Mouse (Mus musculus) CH12.LX (cell line): ENCODE measurements at regions not wholly inside any gene's neighbourhood (a gene's known extent, or its start where the extent isn't known, plus 50 kb on each side); places are given as distances from the start of the nearest gene placed in this dataset.

Experiments
- CTCF ChIP-seq, 2 experiments: IDR thresholded peaks in 1 of 2; conservative IDR thresholded peaks in 1 of 2; 2 replicates each; pipeline ENCODE4 v1.5.1; 2011 to 2012; ENCODE audit warnings: low read depth in 2 of 2, low read length in 2 of 2, improper control_type of control experiment in 1 of 2, inconsistent platforms in 1 of 2, mild to moderate bottlenecking in 1 of 2, moderate library complexity in 1 of 2
- E2F4 ChIP-seq: IDR thresholded peaks from 2 replicates; pipeline ENCODE4 v1.6.1; 2011; ENCODE audit warnings: low read depth, low read length, improper control_type of control experiment; ENCODE audit not compliant: insufficient replicate concordance
- EP300 ChIP-seq: IDR thresholded peaks from 2 replicates; pipeline ENCODE4 v1.6.1; 2011; ENCODE audit warnings: low read length, improper control_type of control experiment
- HCFC1 ChIP-seq: IDR thresholded peaks from 2 replicates; pipeline ENCODE4 v1.6.1; 2012; ENCODE audit warnings: low read depth, mild to moderate bottlenecking, inconsistent platforms, low read length, improper control_type of control experiment
- JUN ChIP-seq: IDR thresholded peaks from 2 replicates; pipeline ENCODE4 v1.6.1; 2011; ENCODE audit warnings: low read depth, mild to moderate bottlenecking, low read length, improper control_type of control experiment, moderate library complexity; ENCODE audit not compliant: insufficient read depth
- JUND ChIP-seq: conservative IDR thresholded peaks from 2 replicates; pipeline ENCODE4 v1.6.1; 2011; ENCODE audit warnings: low read depth, low read length, improper control_type of control experiment
- MXI1 ChIP-seq: IDR thresholded peaks from 2 replicates; pipeline ENCODE4 v1.6.1; 2011; ENCODE audit warnings: mild to moderate bottlenecking, low read depth, low read length, improper control_type of control experiment
- MYC ChIP-seq: IDR thresholded peaks from 2 replicates; pipeline ENCODE4 v1.6.1; 2011; ENCODE audit warnings: low read depth, mild to moderate bottlenecking, improper control_type of control experiment, low read length
- POLR2A ChIP-seq: IDR thresholded peaks from 2 replicates; pipeline ENCODE4 v1.6.1; 2011; ENCODE audit warnings: low read depth, mild to moderate bottlenecking, improper control_type of control experiment, low read length
- TBP ChIP-seq: conservative IDR thresholded peaks from 2 replicates; pipeline ENCODE4 v1.6.1; 2011; ENCODE audit warnings: low read depth, low read length, improper control_type of control experiment
- TCF12 ChIP-seq: IDR thresholded peaks from 2 replicates; pipeline ENCODE4 v1.6.1; 2014; ENCODE audit warnings: low read depth, mild to moderate bottlenecking, inconsistent platforms, low read length, improper control_type of control experiment
- USF1 ChIP-seq: IDR thresholded peaks from 2 replicates; pipeline ENCODE4 v1.6.1; 2014; ENCODE audit warnings: low read depth, mild to moderate bottlenecking, inconsistent platforms, low read length, improper control_type of control experiment
- USF2 ChIP-seq: conservative IDR thresholded peaks from 2 replicates; pipeline ENCODE4 v1.6.1; 2011; ENCODE audit warnings: low read depth, low read length, improper control_type of control experiment
- ZKSCAN1 ChIP-seq: IDR thresholded peaks from 2 replicates; pipeline ENCODE4 v1.6.1; 2012; ENCODE audit warnings: low read depth, inconsistent platforms, low read length, improper control_type of control experiment, borderline replicate concordance

- no peak for TF ChIP-seq JUN
- TF ChIP-seq CTCF (conservative IDR thresholded peaks at IDR 0.05 in 1 of 2, IDR thresholded peaks at IDR 0.05 in 1 of 2; ENCODE audit: low read depth in 2 of 2, low read length in 2 of 2), result no peak
- TF ChIP-seq TCF12, result no peak
- TF ChIP-seq EP300, result no peak
- TF ChIP-seq POLR2A, result no peak
- TF ChIP-seq USF1, result no peak
- no peak for TF ChIP-seq JUND
- TF ChIP-seq MYC, result no peak
- TF ChIP-seq HCFC1, result no peak
- TF ChIP-seq ZKSCAN1, result no peak
- TF ChIP-seq USF2, result no peak
- TF ChIP-seq E2F4, result no peak
- no peak for TF ChIP-seq TBP
- no peak for TF ChIP-seq MXI1
These were observed 82.7 kb downstream of the Uncx start for GRCm38 (mm10) chr5:139625871-139626460.
